Mouse (Mus musculus) G1E (cell line): Measurements from ENCODE around the gene Akap9. TPM values are rescaled to one million over a fixed set of nuclear protein-coding genes. Genes with fewer than 3 reads are reported as not detected.
"Not testable (repeated sequence)": the region's sequence is repeated elsewhere in the genome, so short reads cannot be mapped to it uniquely, and the experiment has no call there.

Experiments used
- ATAC-seq: 2 replicates; pipeline ENCODE4 v1.8.0; 2016; ENCODE audit warnings: mild to moderate bottlenecking; ENCODE audit not compliant: insufficient number of reproducible peaks, poor library complexity, low FRiP score, severe bottlenecking; ENCODE audit errors: extremely low read depth
- DNase-seq: peaks from one replicate; pipeline ENCODE4 v3.0.0; 2012; ENCODE audit warnings: low spot score
- H3K27me3 ChIP-seq: 2 replicates; pipeline ENCODE4 v1.6.1; 2012; ENCODE audit warnings: mild to moderate bottlenecking, low read length, inconsistent platforms; ENCODE audit not compliant: insufficient read depth
- H3K36me3 ChIP-seq: replicated peaks from 2 replicates; pipeline ENCODE3; 2012; ENCODE audit warnings: mild to moderate bottlenecking, inconsistent platforms
- H3K4me1 ChIP-seq: 2 replicates; pipeline ENCODE4 v1.6.1; 2012; ENCODE audit warnings: low read depth, low read length, inconsistent platforms, mixed read lengths; ENCODE audit not compliant: insufficient read depth
- H3K4me3 ChIP-seq: 2 replicates; pipeline ENCODE4 v1.5.1; 2012; ENCODE audit warnings: low read depth, mild to moderate bottlenecking, inconsistent platforms, low read length, moderate library complexity, mixed read lengths
- H3K9me3 ChIP-seq: replicated peaks from 2 replicates; pipeline ENCODE4 v1.6.1; 2012; ENCODE audit warnings: inconsistent platforms
- CTCF ChIP-seq: IDR thresholded peaks from 2 replicates; pipeline ENCODE4 v1.5.1; 2012; ENCODE audit warnings: low read depth, low read length, inconsistent platforms, mixed read lengths
- GATA1 ChIP-seq: IDR thresholded peaks from 2 replicates; pipeline ENCODE4 v1.6.1; 2012; ENCODE audit warnings: borderline replicate concordance, low read length, inconsistent platforms, mixed read lengths
- GATA2 ChIP-seq: IDR thresholded peaks from 2 replicates; pipeline ENCODE4 v1.6.1; 2012; ENCODE audit warnings: low read depth, low read length, inconsistent platforms, borderline replicate concordance
- POLR2AphosphoS5 ChIP-seq: IDR thresholded peaks from 2 replicates; pipeline ENCODE4 v1.6.1; 2012; ENCODE audit warnings: low read depth, low read length, inconsistent platforms; ENCODE audit not compliant: insufficient replicate concordance
- TAL1 ChIP-seq: conservative IDR thresholded peaks from 2 replicates; pipeline ENCODE4 v1.6.1; 2012; ENCODE audit warnings: low read depth, low read length, inconsistent platforms, mixed read lengths
- polyA plus RNA-seq: library from polyadenylated mRNA; stranded (reverse); fragments of >175 nt; gene quantifications from 2 replicates; pipeline ENCODE4 v1.2.3, GENCODE M21; 2012
- total RNA-seq, 2 experiments: library from RNA; stranded (forward) in 1 of 2; stranded (reverse) in 1 of 2; fragments of 200-1000 nt in 1 of 2; fragments of >200 nt in 1 of 2; fragmentation: Nextera tagmentation in 1 of 2; gene quantifications; 2 replicates each; pipeline ENCODE4 v1.2.3; 2014 to 2017

The Akap9 gene
- total and polyA plus RNA-seq, 3 experiments, result 31.2 to 119 (median 58.1) TPM

DNA sequence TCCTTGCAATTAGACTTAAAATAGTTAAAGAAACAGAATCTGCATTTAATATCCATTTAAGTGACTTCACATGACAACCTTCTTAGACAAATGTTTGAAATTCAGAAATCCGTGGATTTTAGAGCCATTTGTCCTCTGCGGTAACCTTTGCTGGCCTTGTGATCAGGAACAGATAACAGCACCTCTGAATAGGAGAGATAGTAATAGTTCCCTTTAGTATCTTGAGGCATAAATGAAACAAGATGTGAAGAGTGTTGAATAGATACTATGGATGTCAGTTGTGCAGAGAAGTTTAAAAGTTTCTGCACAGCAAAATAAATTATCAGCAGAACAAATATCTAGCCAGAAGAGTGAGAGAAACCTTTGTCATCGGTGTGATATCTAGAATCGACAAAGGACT, 50.0 kb downstream of the Akap9 start:
- Histone ChIP-seq H3K4me3 (no peak overlapping the region), H3K36me3 (peaks cover 50% of the 10 kb centered on the region), H3K4me1 (peaks cover 9% of the 10 kb centered on the region), H3K9me3 (no peaks in the 10 kb centered on the region), H3K27me3 (no peaks in the 10 kb centered on the region)
- DNase-seq (peak; percentile 3), ATAC-seq (peak; percentile 54)
- TF ChIP-seq TAL1 (no peak), GATA2 (no peak), CTCF (no peak), POLR2AphosphoS5 (no peak), GATA1 (no peak)

DNA sequence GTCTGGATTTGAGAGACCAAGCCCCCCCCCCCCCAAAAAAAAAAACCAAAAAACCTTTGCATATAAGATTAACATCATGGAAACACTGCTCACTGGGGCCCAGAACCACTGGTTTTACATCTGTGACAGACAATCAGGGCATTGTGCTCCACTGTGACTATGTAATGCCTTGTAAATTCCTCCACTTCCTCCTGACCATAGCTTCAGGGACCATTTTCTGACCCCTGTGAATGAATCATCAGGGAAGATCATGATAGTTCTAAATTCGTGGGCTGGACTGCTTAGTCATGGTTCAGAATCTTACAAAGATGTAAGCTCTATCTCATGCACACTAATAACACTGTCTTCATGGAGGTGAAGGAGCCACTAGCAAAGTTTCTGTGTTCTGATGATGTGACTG, 61.8 kb downstream of the Akap9 start:
- H3K4me1 ChIP-seq, result peaks cover 4% of the 10 kb centered on the region
- H3K27me3 ChIP-seq, result no peaks in the 10 kb centered on the region
- no peak overlapping the region for H3K4me3 ChIP-seq
- no peak for DNase-seq
- no peak for ATAC-seq
- TF ChIP-seq GATA1 (no peak), TAL1 (no peak), GATA2 (no peak)
- H3K36me3 ChIP-seq, result peaks cover 37% of the 10 kb centered on the region
- H3K9me3 ChIP-seq, result no peaks in the 10 kb centered on the region

DNA sequence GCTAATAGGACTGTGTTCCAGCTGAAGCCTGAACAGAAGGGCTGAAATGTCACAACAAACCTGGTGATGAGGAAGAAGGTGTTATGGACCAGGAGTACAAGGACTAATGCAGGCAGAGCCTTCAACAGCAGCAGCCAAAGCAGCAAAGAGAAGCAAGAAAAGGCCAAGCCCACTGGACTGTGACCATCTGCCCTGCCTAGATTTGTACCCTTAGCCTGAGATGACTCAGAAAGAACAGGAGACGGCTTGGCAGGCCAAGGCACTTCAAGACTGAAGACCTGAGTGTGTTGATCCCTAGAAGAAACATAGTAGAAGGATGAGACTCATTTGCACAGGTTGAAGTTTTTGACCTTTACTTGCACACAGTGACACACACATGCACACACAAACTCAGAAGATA, 62.6 kb downstream of the Akap9 start:
- ATAC-seq (no peak), DNase-seq (no peak)
- Histone ChIP-seq H3K27me3 (no peaks in the 10 kb centered on the region), H3K4me1 (peaks cover 4% of the 10 kb centered on the region), H3K4me3 (no peak overlapping the region), H3K36me3 (peaks cover 37% of the 10 kb centered on the region), H3K9me3 (no peaks in the 10 kb centered on the region)
- TF ChIP-seq GATA2, result no peak
- TF ChIP-seq GATA1, result no peak
- TF ChIP-seq TAL1, result no peak
- no peak for TF ChIP-seq POLR2AphosphoS5
- TF ChIP-seq CTCF, result no peak

GRCm38 (mm10) chr5:4004531-4005469, 76.9 kb downstream of the Akap9 start:
- TF ChIP-seq POLR2AphosphoS5 (no peak), TAL1 (no peak), GATA1 (no peak), GATA2 (no peak), CTCF (no peak)
- H3K36me3 ChIP-seq, result peaks cover 41% of the 10 kb centered on the region
- H3K4me3 ChIP-seq, result no peak overlapping the region
- no peaks in the 10 kb centered on the region for H3K27me3 ChIP-seq
- no peaks in the 10 kb centered on the region for H3K4me1 ChIP-seq
- H3K9me3 ChIP-seq, result no peaks in the 10 kb centered on the region
- ATAC-seq (no peak), DNase-seq (no peak)

- H3K36me3 ChIP-seq, result peaks cover 52% of the 10 kb centered on the region
- H3K27me3 ChIP-seq, result no peaks in the 10 kb centered on the region
- no peaks in the 10 kb centered on the region for H3K9me3 ChIP-seq
- DNase-seq, result no peak
- H3K4me1 ChIP-seq, result no peaks in the 10 kb centered on the region
- TF ChIP-seq CTCF (no peak), POLR2AphosphoS5 (no peak), GATA1 (no peak), GATA2 (no peak), TAL1 (no peak)
- ATAC-seq, result no peak
- no peak overlapping the region for H3K4me3 ChIP-seq
Observed at GRCm38 (mm10) chr5:4006606-4007005, 78.8 kb downstream of the Akap9 start.

DNA sequence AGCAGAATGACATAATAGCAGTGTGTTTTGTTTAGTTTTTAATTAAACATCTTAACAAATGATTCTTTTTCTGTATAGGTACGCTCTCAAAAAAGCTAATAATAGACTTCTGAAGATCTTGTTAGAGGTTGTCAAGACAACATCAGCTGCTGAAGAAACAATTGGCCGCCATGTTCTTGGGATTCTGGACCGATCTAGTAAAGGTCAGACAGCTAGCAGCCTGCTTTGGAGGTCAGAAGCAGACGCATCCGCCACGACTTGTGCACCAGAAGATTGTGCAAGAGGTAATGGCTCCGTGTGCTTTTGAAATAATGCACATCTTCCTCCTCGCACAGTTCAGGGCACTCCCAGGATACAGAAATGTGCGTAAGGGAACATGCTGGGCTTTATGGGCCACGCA, 80.4 kb downstream of the Akap9 start:
- H3K4me1 ChIP-seq, result no peaks in the 10 kb centered on the region
- H3K36me3 ChIP-seq, result peaks cover 63% of the 10 kb centered on the region
- no peaks in the 10 kb centered on the region for H3K27me3 ChIP-seq
- ATAC-seq, result no peak
- no peak overlapping the region for H3K4me3 ChIP-seq
- DNase-seq, result no peak
- TF ChIP-seq POLR2AphosphoS5 (no peak), TAL1 (no peak), GATA1 (no peak)
- H3K9me3 ChIP-seq, result no peaks in the 10 kb centered on the region

- DNase-seq, result no peak
- H3K9me3 ChIP-seq, result no peaks in the 10 kb centered on the region
- TF ChIP-seq TAL1, result no peak
- TF ChIP-seq GATA2, result no peak
- no peak for TF ChIP-seq GATA1
- TF ChIP-seq CTCF, result no peak
- TF ChIP-seq POLR2AphosphoS5, result no peak
- peaks cover 66% of the 10 kb centered on the region for H3K36me3 ChIP-seq
- no peak overlapping the region for H3K4me3 ChIP-seq
- no peaks in the 10 kb centered on the region for H3K4me1 ChIP-seq
- ATAC-seq, result no peak
- no peaks in the 10 kb centered on the region for H3K27me3 ChIP-seq
Observed at GRCm38 (mm10) chr5:4009540-4009939, 81.7 kb downstream of the Akap9 start.

DNA sequence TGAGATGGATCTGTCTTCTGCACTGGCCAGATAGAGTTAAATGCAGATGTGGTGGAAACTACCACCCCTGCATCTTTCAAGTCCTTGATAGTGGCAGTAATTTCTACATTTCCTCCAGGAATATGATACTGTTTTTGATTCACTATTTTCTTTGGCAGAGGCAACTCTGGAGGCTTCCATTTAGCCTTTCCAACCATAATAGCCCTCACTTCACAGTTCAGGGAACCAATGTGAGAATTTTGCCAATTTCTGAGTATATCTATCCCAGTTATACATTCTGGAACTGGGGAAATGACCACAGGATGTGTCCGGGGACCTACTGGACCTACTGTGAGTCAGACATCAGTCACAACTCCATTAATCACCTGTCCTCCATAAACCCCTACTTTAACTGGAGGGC, 89.8 kb downstream of the Akap9 start:
- not testable (repeated sequence) for H3K9me3 ChIP-seq, DNase-seq, ATAC-seq, H3K4me1 ChIP-seq, H3K27me3 ChIP-seq, H3K4me3 ChIP-seq
- H3K36me3 ChIP-seq, result peaks cover 55% of the 10 kb centered on the region
